Mouse (Mus musculus) 416B (cell line): ENCODE measurements around the gene Klhl25.
A peak's percentile ranks its signal among the peaks of the same experiment; 100 is the strongest.
"Not testable (repeated sequence)": the region's sequence is repeated elsewhere in the genome, so short reads cannot be mapped to it uniquely, and the experiment has no call there.

ENCODE experiments used
- DNase-seq: peaks from one replicate; pipeline ENCODE4 v3.0.0; 2011; ENCODE audit warnings: low read depth

Gene Klhl25

GRCm38 (mm10) chr7:75848115-75848775 is at the start of gene Klhl25:
TSS of gene Klhl25 (plus strand) at chr7:75848310.
- peak; percentile 98 for DNase-seq

DNA sequence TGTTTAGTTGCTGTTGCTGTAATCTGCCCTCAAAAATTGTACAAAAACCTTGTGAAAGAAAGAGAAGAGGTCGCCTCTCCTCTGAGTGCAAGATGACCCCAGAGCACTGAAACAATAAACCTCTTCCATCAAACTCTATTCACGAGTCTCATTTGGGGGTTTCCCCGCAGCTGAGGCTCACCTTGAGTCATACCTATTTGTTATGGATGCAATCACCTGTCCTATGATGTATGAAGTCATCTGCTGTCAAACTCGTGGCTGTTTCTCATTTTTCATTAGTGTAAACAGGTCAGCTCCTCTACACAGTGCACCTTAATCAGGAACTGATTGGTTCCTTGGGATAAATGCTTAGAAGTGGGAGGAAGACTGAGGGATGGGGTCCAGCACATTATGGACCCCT is 47.6 kb upstream of the Klhl25 start:
- no peak for DNase-seq

GRCm38 (mm10) chr7:75801022-75801421 is 47.1 kb upstream of the Klhl25 start:
- no peak for DNase-seq

DNA sequence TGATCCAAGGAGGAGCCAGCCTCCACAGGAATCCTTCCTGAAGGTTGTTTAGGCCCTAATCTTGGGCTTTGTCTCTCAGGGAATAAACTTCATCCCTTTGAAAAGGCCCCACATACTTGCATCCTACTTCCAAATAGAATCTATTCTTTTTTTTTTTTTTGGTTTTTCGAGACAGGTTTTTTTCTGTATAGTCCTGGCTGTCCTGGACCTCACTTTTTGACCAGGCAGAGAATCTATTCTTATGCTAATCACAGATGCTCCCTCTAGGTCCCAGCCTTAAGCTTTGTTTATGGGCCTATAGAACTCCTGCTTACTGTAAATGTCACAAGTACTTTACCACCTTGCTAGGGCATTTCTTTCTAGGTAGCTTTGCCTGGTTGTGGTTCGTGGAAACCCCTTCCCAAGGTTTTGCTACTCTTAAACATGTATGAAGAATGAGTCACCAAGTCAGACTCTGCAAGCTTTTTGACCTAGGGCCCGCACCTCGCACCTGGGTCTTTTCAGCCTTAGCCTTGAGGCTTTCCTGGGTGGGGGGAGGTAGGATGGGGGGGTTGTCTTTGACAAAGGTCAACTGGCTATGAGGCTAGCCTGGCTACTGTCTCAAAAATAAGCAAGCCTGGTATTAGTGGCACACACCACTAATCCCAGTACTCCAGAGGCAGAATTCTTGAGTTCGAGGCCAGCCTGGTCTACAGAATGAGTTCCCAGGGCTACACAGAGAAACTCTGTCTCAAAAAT is 46.3 kb upstream of the Klhl25 start:
- DNase-seq = no peak

DNA sequence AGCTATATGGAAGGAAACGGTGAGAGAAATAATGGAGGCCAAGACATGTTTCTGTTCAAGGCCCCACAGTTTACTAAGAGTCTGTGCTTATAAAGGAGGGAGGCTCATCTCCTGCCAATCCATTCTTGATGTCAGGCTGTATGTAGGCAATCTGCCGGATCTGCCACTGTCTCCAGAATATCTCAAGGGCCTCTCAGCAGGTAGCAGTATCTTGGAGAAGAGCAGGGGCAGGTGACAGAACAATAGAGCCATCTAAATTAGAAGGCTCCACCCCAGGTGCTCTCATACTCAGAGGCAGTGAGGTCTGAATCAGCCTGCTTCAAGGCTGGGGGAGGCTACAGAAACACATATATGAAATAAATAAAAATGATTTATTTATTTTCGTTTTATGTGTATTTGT is 45.2 kb upstream of the Klhl25 start:
- no peak for DNase-seq

DNA sequence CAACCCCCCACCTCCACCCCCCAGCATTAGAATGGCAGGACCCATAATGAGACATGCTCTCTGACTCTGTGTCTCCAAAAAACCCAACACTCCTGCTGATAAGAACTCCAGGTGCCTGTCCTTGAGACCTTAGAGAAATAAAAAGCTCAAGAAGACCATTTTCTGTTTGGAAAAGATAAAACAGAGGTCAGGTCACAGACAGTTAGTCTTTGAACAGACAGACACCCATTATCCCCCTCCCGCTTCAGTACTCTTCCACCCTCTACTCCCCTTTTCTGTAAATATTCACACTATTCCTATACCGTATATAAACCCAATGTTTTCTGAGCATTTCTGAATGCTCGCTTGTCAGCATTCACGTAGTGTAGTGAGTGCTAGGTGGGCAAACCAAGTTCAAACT is 41.9 kb upstream of the Klhl25 start:
- no peak for DNase-seq

- DNase-seq = peak; percentile 52
Observed at GRCm38 (mm10) chr7:75806711-75807110, 41.4 kb upstream of the Klhl25 start.

- DNase-seq = no peak
Observed at GRCm38 (mm10) chr7:75807460-75808304, 40.4 kb upstream of the Klhl25 start.

GRCm38 (mm10) chr7:75820687-75821086 is 27.4 kb upstream of the Klhl25 start:
- no peak for DNase-seq

DNA sequence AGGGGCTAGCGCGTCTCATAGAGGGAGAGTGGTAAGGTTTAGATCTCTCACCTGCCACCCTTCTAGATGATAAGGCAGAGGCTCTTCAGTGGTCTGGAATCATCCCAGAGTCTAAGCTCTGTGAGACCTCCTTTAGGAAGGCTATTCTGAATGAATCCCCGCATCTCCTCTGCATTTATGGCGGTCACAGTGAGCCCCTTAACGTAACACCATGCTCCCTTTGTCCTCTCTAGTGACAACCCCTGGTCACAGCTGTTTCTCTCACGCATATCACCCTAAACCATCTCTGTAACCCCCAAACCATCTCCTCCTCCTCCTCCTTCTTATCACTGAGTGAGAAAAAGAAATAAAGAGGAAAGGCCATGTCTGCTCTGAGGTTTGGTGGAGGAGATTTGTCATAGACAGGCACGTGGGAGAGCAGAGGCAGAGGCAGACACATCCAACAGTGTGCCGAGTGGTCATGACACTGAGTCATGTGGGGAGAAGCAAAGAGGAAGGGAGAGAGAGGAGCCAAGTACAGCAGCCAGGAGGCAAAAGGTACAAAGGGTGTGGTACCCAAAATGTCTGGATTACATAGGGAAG is 25.9 kb upstream of the Klhl25 start:
- DNase-seq = peak; percentile 61

GRCm38 (mm10) chr7:75823071-75823470 is 25.0 kb upstream of the Klhl25 start:
- no peak for DNase-seq

- no peak for DNase-seq
Observed at GRCm38 (mm10) chr7:75826360-75827103, 21.6 kb upstream of the Klhl25 start.

- DNase-seq = peak; percentile 82
Observed at GRCm38 (mm10) chr7:75827357-75827756, 20.8 kb upstream of the Klhl25 start.

- peak; percentile 71 for DNase-seq
Observed at GRCm38 (mm10) chr7:75827850-75828249, 20.3 kb upstream of the Klhl25 start.

- no peak for DNase-seq
Observed at GRCm38 (mm10) chr7:75828536-75828935, 19.6 kb upstream of the Klhl25 start.

DNA sequence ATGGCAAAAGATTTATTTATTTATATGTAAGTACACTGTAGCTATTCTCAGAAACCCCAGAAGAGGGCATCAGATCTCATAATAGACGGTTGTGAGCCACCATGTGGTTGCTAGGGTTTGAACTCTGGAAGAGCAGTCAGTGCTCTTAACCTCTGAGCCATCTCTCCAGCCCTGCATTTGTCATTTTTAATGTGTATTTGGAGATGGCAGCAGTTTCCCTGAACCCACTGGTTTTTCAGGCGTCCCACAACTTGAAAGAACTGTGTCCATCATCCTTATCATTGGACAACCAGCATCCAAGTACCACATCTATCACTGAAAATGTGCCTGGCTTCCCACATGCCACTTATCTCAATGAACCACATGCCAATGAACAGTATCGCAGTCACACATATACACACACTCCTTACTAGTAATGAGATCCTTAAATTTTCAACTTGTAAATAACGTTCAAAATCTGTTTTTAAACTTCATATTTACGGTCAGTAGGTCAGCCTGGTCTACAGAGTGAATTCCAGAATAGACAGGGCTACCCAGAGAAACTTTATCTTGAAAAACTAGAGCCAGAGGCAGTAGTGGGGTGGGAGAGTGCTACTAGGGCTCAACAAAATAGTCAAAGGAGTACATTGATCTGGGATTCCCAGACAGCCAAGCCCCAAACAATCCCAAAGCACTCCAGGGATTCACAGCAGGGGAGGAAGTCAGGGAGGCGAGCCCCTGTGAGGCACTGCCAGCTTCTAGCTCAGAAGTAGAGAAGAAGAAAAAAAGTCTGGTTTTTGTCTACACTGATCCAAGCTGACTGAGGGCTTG is 17.7 kb upstream of the Klhl25 start:
- DNase-seq = peak; percentile 72

- not testable (repeated sequence) for DNase-seq
Observed at GRCm38 (mm10) chr7:75833960-75834359, 14.2 kb upstream of the Klhl25 start.

DNA sequence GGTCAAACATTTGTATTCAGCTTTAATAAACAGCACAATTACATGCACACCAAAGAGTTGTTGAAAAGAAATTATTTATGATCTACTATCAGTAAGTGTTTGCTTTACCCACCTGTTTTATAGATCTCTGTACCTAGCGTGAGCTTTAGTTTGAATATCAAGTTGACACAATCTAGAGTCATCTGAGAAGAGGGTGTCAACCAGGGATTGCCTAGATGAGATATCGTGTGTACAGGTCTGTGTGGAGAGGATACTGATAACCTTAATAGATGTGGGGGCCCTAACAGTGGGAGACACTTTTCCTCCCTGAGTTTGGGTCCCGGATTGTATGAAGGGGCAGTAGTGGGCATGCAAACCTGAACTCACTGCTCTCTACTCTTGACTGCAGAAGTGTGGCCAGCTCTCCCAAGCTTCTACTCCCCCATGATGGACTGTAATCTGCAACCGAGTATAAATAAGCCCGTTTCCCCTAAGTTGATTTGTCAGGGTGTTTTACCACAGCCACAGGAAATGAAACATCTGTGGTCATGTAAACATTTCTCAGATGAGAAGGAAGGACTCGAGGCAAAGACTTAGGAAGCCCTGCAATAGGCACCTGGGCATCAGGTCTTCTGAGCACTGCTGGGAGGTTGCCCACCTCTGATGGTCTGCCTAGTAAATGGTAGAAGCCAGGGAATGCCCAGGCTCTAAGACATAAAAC is 13.0 kb upstream of the Klhl25 start:
- DNase-seq = not testable (repeated sequence)

DNA sequence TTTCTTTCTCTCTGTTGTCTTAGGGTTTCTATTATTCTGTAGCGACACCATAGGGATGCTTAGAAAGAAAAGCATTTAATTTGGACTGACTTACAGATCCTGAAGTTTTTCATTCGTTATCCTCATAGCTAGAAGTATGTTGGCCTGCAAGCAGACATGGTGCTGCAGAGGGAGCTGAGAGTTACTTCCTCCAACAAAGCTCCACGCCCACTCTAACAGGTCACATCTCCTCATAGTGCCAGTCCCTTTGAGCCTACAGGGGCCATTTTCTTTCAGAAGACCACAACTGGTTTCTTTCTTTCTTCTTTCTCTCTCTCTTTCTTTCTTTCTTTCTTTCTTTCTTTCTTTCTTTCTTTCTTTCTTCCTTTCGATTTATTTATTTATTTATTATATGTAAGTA is 8.0 kb upstream of the Klhl25 start:
- DNase-seq = peak; percentile 36

DNA sequence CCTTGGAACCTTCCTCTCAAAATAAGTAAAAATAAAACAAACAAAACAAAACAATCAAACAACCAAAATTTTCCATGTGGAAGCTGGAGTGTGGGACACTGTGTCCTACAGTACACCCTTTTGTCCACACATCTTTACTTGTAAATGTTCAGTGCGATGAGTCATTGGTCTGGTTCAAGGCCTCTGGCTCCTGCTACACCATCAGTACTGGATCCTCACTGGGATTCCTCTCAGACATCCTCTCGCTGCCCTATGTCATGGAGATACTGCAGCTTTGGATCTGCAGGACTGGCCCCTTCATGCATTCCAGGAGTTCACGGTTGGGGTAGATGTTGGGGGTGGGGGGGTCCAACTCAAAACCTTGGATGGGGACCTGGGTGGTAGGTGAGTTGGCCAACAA is 5.8 kb upstream of the Klhl25 start:
- DNase-seq = no peak
